Mouse (Mus musculus): Measurements from ENCODE around the gene S100a5.

Gene S100a5

GRCm38 (mm10) chr3:90626266-90627021 lies 18.1 kb downstream of the S100a5 start:
- DNase-seq (ENCODE audit: low spot score) = no peak

GRCm38 (mm10) chr3:90627366-90627765 lies 19.0 kb downstream of the S100a5 start:
- DNase-seq (ENCODE audit: low spot score) = no peak

DNA sequence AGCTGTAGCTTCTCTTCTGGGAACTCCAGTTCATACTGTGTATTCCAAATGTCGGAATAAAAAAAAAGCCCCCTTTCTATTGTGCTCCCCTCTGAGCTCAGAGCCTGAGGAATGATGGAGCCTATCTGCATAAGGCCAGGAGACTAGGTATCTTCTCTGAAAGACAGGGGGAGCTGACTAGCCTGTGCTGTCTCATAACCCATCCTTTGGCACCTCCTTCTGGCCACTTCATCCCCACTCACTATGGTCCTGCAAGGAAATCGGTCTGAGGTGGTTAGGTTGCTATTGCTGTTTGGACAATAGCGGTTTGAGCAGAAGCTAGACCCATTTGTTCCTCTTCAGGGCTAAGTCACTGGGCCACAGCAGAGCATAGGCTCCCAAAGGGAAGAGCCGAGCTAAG lies 19.5 kb downstream of the S100a5 start:
- DNase-seq (ENCODE audit: low spot score) = peak; percentile 36

- DNase-seq (ENCODE audit: low spot score) = no peak
Measured at GRCm38 (mm10) chr3:90629298-90629697, 21.0 kb downstream of the S100a5 start.

GRCm38 (mm10) chr3:90631984-90632383 lies 23.7 kb downstream of the S100a5 start:
- DNase-seq (ENCODE audit: low spot score) = no peak

- no peak for DNase-seq (ENCODE audit: low spot score)
Measured at GRCm38 (mm10) chr3:90638511-90639275, 30.4 kb downstream of the S100a5 start.

- DNase-seq (ENCODE audit: low spot score) = peak; percentile 38
Measured at GRCm38 (mm10) chr3:90639511-90640154, 31.3 kb downstream of the S100a5 start.

GRCm38 (mm10) chr3:90640981-90641380 lies 32.7 kb downstream of the S100a5 start:
- no peak for DNase-seq (ENCODE audit: low spot score)

- DNase-seq (ENCODE audit: low spot score) = peak; percentile 49
Measured at GRCm38 (mm10) chr3:90644220-90644619, 35.9 kb downstream of the S100a5 start.

DNA sequence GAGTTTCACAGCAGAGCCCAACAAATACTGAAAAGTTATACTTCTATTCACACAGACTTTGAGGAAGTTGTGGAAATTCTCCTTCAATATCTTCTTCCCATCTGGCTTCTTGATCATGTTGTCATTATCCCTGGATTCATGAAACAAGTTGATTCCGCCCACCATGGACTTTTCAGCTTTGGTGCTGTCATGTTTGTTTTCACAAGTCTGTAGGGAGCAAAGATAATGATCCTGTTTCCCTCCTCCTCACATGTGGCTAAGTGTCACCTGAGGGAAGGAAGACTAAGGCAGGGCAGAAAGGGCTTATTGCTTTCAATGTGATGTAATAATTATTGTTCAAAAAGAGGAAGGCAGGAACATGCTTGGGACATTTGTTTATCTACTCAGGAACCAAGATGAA lies 39.0 kb downstream of the S100a5 start:
- no peak for DNase-seq (ENCODE audit: low spot score)

- no peak for DNase-seq (ENCODE audit: low spot score)
Measured at GRCm38 (mm10) chr3:90648981-90649380, 40.7 kb downstream of the S100a5 start.

GRCm38 (mm10) chr3:90649832-90650231 lies 41.5 kb downstream of the S100a5 start:
- DNase-seq (ENCODE audit: low spot score) = no peak

DNA sequence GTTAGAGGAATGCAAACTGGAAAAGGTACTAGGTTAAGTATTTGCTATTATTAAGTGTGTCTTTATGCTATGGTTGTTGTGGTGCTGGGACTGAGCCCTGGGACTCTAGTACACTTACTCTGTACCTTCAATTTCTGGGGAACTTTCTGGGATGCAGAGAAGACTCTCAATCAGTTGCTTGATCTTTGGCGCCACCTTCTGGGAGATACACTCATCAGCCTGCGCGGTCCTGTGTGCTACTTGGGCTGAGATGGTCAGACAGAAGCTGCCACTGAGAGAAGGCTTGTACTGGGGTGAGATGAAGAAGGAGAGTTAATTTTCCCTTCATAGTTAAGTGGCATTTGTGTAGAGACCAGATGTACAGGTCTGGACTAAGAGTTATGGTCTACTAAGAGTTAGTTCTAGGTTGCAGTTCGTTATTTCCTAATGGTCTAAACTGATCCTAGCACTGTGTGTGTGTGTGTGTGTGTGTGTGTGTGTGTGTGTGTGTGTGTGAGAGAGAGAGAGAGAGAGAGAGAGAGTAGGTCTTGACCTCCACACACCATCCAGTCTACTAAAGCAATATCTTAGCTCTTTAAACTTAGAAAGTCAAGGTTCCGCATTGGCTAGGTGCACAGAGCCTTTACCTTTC lies 44.7 kb downstream of the S100a5 start:
- DNase-seq (ENCODE audit: low spot score) = peak; percentile 91

GRCm38 (mm10) chr3:90653717-90654116 lies 45.4 kb downstream of the S100a5 start, which contains the start of gene S100a7a:
Gene S100a7a (plus strand): TSS chr3:90654017.
- DNase-seq (ENCODE audit: low spot score) = no peak

DNA sequence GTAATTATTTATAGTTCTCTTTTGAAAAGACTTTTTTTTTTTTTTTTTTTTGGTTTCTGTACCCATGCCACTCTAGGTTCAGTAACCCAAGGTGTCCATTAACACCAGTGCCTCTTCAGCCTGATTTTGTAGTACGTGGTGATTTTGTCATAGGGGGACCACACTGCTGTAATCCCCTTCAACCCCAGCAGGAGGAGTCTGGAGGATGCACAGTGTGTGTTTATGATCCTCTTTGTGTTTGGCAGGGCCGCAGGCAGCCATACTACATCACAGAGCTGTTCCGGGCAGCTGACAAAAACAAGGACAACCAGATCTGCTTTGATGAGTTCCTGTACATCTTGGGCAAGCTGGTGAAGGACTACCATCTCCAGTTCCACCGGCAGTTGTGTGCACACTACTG lies 49.1 kb downstream of the S100a5 start:
- DNase-seq (ENCODE audit: low spot score) = no peak

- DNase-seq (ENCODE audit: low spot score) = no peak
Measured at GRCm38 (mm10) chr3:90659364-90660044, 51.2 kb downstream of the S100a5 start.

All from embryo, embryonic 10 days (tissue).